Mouse (Mus musculus): ENCODE measurements around the gene Olfr1423.
"Not testable (repeated sequence)": the region's sequence is repeated elsewhere in the genome, so short reads cannot be mapped to it uniquely, and the experiment has no call there.

Olfr1423 gene

GRCm38 (mm10) chr19:12041217-12041616, at the start of gene Olfr1423:
Gene Olfr1423, minus strand, starts transcription at chr19:12041317.
- no peak for DNase-seq (ENCODE audit: low spot score in 2 of 2)

GRCm38 (mm10) chr19:12077631-12078030, 36.5 kb upstream of the Olfr1423 start, which contains the start of gene Olfr1425:
Gene Olfr1425, minus strand, starts transcription at chr19:12077731.
- not testable (repeated sequence) for DNase-seq (ENCODE audit: low spot score in 2 of 2)

- not testable (repeated sequence) for DNase-seq (ENCODE audit: low spot score in 2 of 2)
Observed at GRCm38 (mm10) chr19:12069546-12069945, 28.4 kb upstream of the Olfr1423 start.

- not testable (repeated sequence) for DNase-seq (ENCODE audit: low spot score in 2 of 2)
Observed at GRCm38 (mm10) chr19:12067806-12068205, 26.7 kb upstream of the Olfr1423 start.

GRCm38 (mm10) chr19:12062582-12062981, 21.5 kb upstream of the Olfr1423 start, which contains the start of gene Olfr1424:
Gene Olfr1424, minus strand, starts transcription at chr19:12062682.
- not testable (repeated sequence) for DNase-seq (ENCODE audit: low spot score in 2 of 2)

GRCm38 (mm10) chr19:12043163-12043562, 2.0 kb upstream of the Olfr1423 start:
- DNase-seq (ENCODE audit: low spot score in 2 of 2): no peak

GRCm38 (mm10) chr19:12037727-12038126, 3.4 kb downstream of the Olfr1423 start:
- DNase-seq (ENCODE audit: low spot score in 2 of 2): no peak

- DNase-seq (ENCODE audit: low spot score in 2 of 2): no peak
Observed at GRCm38 (mm10) chr19:12026606-12027005, 14.5 kb downstream of the Olfr1423 start.

GRCm38 (mm10) chr19:12025333-12025732, 15.8 kb downstream of the Olfr1423 start:
- DNase-seq (ENCODE audit: low spot score in 2 of 2): no peak

GRCm38 (mm10) chr19:12024149-12024548, 17.0 kb downstream of the Olfr1423 start:
- no peak for DNase-seq (ENCODE audit: low spot score in 2 of 2)

GRCm38 (mm10) chr19:12016192-12016591, 24.9 kb downstream of the Olfr1423 start:
- DNase-seq (ENCODE audit: low spot score in 2 of 2): no peak

- no peak for DNase-seq (ENCODE audit: low spot score in 2 of 2)
Observed at GRCm38 (mm10) chr19:12015708-12016107, 25.4 kb downstream of the Olfr1423 start.

- DNase-seq (ENCODE audit: low spot score in 2 of 2): peak in 1 of 2 experiments; percentile 21
Observed at GRCm38 (mm10) chr19:12013228-12013627, 27.9 kb downstream of the Olfr1423 start.

GRCm38 (mm10) chr19:12012615-12013014, 28.5 kb downstream of the Olfr1423 start:
- DNase-seq (ENCODE audit: low spot score in 2 of 2): no peak

GRCm38 (mm10) chr19:12011560-12012556, 29.3 kb downstream of the Olfr1423 start:
- peak; percentile 72 to 78 for DNase-seq (ENCODE audit: low spot score in 2 of 2)

GRCm38 (mm10) chr19:12010916-12011559, 30.1 kb downstream of the Olfr1423 start:
- peak; percentile 32 to 50 for DNase-seq (ENCODE audit: low spot score in 2 of 2)

GRCm38 (mm10) chr19:12010281-12010771, 30.8 kb downstream of the Olfr1423 start:
- DNase-seq (ENCODE audit: low spot score in 2 of 2): peak; percentile 11 to 25

- peak; percentile 32 to 57 for DNase-seq (ENCODE audit: low spot score in 2 of 2)
Observed at GRCm38 (mm10) chr19:12009501-12010280, 31.4 kb downstream of the Olfr1423 start.

GRCm38 (mm10) chr19:12008410-12009380, 32.4 kb downstream of the Olfr1423 start:
- no peak for DNase-seq (ENCODE audit: low spot score in 2 of 2)
